Mouse (Mus musculus) stomach, postnatal 0 days (tissue): ENCODE results near the gene Wdr6. TPM values are rescaled to one million over a fixed set of nuclear protein-coding genes. Genes with fewer than 3 reads are reported as not detected.

Experiments used
- ATAC-seq: fragments of 200-750 bp; cut with Nextera tagmentation; 2 replicates; pipeline ENCODE4 v1.8.0; 2017; ENCODE audit not compliant: low FRiP score, low TSS enrichment
- DNase-seq: peaks from one replicate; pipeline ENCODE4 v3.0.0-alpha.2; 2016; ENCODE audit warnings: low spot score
- H3K27ac ChIP-seq: fragments of 300-500 bp; sonication (generic); replicated peaks from 2 replicates; pipeline ENCODE4 v1.5.1; 2014; ENCODE audit warnings: mild to moderate bottlenecking, control low read depth
- H3K27me3 ChIP-seq: fragments of 300-500 bp; sonication (generic); 2 replicates; pipeline ENCODE4 v1.6.1; 2014; ENCODE audit warnings: low read length; ENCODE audit not compliant: control insufficient read depth, insufficient read depth
- H3K36me3 ChIP-seq: fragments of 300-500 bp; sonication (generic); 2 replicates; pipeline ENCODE4 v1.6.1; 2014; ENCODE audit warnings: low read length, mixed read lengths; ENCODE audit not compliant: control insufficient read depth, insufficient read depth
- H3K4me1 ChIP-seq: fragments of 300-500 bp; sonication (generic); replicated peaks from 2 replicates; pipeline ENCODE4 v1.6.1; 2014; ENCODE audit warnings: antibody characterized with exemption; ENCODE audit not compliant: control insufficient read depth, insufficient read depth
- H3K4me2 ChIP-seq: fragments of 300-500 bp; sonication (generic); replicated peaks from 2 replicates; pipeline ENCODE4 v1.6.1; 2014; ENCODE audit warnings: low read depth, mild to moderate bottlenecking, control low read depth, moderate library complexity
- H3K4me3 ChIP-seq: fragments of 300-500 bp; sonication (generic); 2 replicates; pipeline ENCODE4 v1.5.1; 2014; ENCODE audit warnings: low read depth, low read length, control low read depth
- H3K9ac ChIP-seq: fragments of 300-500 bp; sonication (generic); 2 replicates; pipeline ENCODE4 v1.6.1; 2014; ENCODE audit warnings: mild to moderate bottlenecking, low read length, control low read depth, mixed read lengths
- H3K9me3 ChIP-seq: fragments of 300-500 bp; sonication (generic); 2 replicates; pipeline ENCODE4 v1.6.1; 2016; ENCODE audit warnings: low read length; ENCODE audit not compliant: control insufficient read depth
- CTCF ChIP-seq: IDR thresholded peaks from 2 replicates; pipeline ENCODE4 v1.5.1; 2016; ENCODE audit warnings: antibody characterized with exemption, low read depth, mild to moderate bottlenecking, moderate library complexity
- EP300 ChIP-seq: optimal IDR thresholded peaks from 2 replicates; pipeline ENCODE3; 2016; ENCODE audit warnings: antibody characterized with exemption
- WGBS: fragments of 180-500 bp; shearing (Covaris S2); extraction: QIAGEN DNeasy Blood & Tissue Kit; methylation state at CpG from one replicate; pipeline ENCODE4 v1.1.7; 2014; 5-methylcytosine and 5-hydroxymethylcytosine counted together
- polyA plus RNA-seq: library from polyadenylated mRNA; unstranded; fragments of >200 nt; fragmentation: Nextera tagmentation; extraction: Ambion mirVana; gene quantifications from 2 replicates; pipeline ENCODE4 v1.2.1, GENCODE M21; 2015

Wdr6 gene
- polyA plus RNA-seq, 1 experiment from 2014 or later, result 23.2 TPM

DNA sequence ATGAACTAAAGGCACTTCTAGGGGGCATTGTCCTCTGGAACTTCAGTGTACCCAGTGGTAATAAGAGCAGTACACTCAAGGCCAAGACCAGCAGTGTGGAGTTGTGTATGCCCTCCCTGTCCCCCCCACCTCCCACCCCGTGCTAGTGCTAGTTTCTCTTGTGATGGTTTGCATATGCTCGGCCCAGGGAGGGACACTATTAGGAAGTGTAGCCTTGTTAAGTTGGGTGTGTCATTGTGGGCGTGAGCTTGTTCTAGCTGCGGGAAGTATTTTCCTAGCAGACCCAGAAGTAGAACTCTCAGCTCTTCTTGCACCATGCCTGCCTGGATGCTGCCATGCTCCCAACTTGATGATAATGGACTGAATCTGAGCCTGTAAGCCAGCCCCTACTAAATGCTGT lies 23.4 kb upstream of the Wdr6 start:
- Histone ChIP-seq H3K4me2 (no peak overlapping the region), H3K9ac (no peak overlapping the region), H3K27me3 (no peaks in the 10 kb centered on the region), H3K4me1 (no peaks in the 10 kb centered on the region), H3K36me3 (peaks cover 11% of the 10 kb centered on the region), H3K27ac (no peak overlapping the region), H3K9me3 (no peaks in the 10 kb centered on the region), H3K4me3 (no peak overlapping the region)
- no peak for DNase-seq
- WGBS, result 64% methylated on average over 4 of the region's 4 CpGs
- ATAC-seq, result 0 out of 2 replicates have a peak, but pooled peaks have one; percentile 33
- no peak for TF ChIP-seq EP300
- no peak for TF ChIP-seq CTCF

DNA sequence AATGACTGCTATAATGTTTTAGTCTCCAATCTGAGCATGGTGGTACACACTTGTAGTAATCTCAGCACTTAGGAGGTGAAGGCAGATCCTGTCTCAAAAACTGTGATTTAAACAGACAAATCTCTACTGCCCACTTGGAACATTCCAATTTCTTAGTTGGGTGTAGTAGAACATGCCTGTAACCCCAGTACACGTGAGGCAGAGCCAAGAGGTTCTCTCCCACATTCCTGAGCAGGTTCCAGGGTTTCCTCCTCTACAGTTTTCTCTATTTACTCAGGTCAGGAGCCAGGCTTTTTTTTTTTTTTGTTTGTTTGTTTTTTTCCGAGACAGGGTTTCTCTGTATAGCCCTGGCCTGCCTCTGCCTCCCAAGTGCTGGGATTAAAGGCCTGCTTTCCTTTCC lies 21.5 kb upstream of the Wdr6 start:
- WGBS, result 27% methylated on average over 2 of the region's 2 CpGs
- no peak overlapping the region for H3K4me3 ChIP-seq
- H3K9me3 ChIP-seq, result no peaks in the 10 kb centered on the region
- peaks cover 8% of the 10 kb centered on the region for H3K36me3 ChIP-seq
- no peaks in the 10 kb centered on the region for H3K4me1 ChIP-seq
- ATAC-seq, result peak; percentile 24; the same call in 1 of the 2 replicates
- no peak overlapping the region for H3K9ac ChIP-seq
- TF ChIP-seq CTCF (no peak), EP300 (no peak)
- H3K27me3 ChIP-seq, result no peaks in the 10 kb centered on the region
- DNase-seq, result no peak
- H3K4me2 ChIP-seq, result no peak overlapping the region
- H3K27ac ChIP-seq, result no peak overlapping the region

DNA sequence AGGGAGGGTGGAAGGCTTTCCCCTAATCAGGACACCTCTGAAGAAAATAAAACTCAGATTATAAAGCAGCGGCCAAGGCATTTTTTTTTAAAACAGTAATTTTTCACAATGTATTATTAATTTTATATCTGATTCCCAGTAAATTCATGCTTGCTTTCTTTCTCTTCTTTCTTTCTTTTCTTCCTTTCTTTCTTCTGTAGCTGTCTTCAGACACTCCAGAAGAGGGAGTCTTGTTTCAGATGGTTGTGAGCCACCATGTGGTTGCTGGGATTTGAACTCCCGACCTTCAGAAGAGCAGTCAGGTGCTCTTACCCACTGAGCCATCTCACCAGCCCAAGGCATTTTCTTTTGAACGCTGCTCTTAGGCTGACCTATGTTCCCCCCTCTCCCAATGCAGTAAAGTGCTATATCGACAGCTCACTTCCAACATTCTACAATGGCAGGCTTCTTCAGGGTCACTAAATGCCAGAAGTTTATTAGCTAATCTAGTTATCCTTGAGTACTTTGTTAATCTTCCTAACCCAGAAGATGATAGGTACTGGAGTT lies 20.6 kb upstream of the Wdr6 start:
- H3K36me3 ChIP-seq, result peaks cover 8% of the 10 kb centered on the region
- H3K4me2 ChIP-seq, result no peak overlapping the region
- no peak for TF ChIP-seq EP300
- no peak for TF ChIP-seq CTCF
- no peaks in the 10 kb centered on the region for H3K9me3 ChIP-seq
- no peak overlapping the region for H3K4me3 ChIP-seq
- WGBS, result 79% methylated on average over 4 of the region's 4 CpGs
- no peaks in the 10 kb centered on the region for H3K4me1 ChIP-seq
- H3K27me3 ChIP-seq, result no peaks in the 10 kb centered on the region
- ATAC-seq (no peak), DNase-seq (no peak)
- H3K9ac ChIP-seq, result no peak overlapping the region
- no peak overlapping the region for H3K27ac ChIP-seq

DNA sequence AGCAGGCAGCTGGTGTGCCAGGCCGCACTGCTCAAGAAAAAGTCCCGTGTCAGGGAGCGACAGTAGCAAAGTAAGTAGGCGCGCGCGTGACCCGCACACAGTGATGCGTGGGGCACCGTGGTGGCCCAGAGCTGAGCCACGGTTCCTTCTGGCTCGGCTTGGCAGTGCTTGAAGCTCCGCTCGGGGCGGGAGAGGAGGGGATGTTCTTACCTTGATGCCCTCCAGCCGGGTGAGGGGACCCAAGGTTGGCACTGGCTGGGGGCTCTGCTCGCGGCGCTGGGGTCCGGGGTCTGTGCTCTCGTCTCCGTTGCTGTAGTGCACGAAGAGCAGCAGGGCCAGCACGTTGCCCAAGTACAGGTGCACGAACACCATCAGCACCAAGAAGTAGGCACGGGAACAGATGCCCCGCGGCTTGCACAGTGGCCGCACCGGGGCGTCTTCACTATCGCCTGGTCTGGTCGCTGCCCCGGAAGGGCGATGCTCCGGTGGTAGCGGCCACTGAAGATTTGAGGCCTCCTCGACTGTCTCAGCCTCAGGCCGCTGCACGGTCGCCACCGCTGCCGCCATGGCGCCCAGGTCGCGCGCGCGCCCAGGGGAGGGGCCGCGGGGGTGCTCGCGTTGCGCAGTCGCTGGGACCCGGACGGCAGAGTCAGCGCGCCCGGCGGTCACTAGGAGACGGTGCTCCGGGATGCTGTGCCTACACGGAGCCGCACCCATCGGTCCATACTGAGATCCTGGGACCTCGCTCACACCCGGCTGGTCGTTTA lies 18.6 kb upstream of the Wdr6 start, which contains the start of gene P4htm:
TSS of gene P4htm (minus strand) at position 670 of the 767 bp plus-strand sequence.
- DNase-seq, result peak; percentile 61
- WGBS, result 3% methylated on average over 66 of the region's 69 CpGs
- H3K9ac ChIP-seq, result peak within 1 kb of the TSS; percentile 68
- no peaks in the 10 kb centered on the region for H3K27me3 ChIP-seq
- TF ChIP-seq CTCF (no peak), EP300 (no peak)
- H3K4me3 ChIP-seq, result peak within 1 kb of the TSS; percentile 63
- H3K36me3 ChIP-seq, result no peaks in the 10 kb centered on the region
- H3K27ac ChIP-seq, result 0 out of 2 replicates have a peak within 1 kb of the TSS, but pooled peaks have one; percentile 13
- no peaks in the 10 kb centered on the region for H3K9me3 ChIP-seq
- H3K4me1 ChIP-seq, result no peaks in the 10 kb centered on the region
- peak; percentile 79 for ATAC-seq
- H3K4me2 ChIP-seq, result peak within 1 kb of the TSS; percentile 88

DNA sequence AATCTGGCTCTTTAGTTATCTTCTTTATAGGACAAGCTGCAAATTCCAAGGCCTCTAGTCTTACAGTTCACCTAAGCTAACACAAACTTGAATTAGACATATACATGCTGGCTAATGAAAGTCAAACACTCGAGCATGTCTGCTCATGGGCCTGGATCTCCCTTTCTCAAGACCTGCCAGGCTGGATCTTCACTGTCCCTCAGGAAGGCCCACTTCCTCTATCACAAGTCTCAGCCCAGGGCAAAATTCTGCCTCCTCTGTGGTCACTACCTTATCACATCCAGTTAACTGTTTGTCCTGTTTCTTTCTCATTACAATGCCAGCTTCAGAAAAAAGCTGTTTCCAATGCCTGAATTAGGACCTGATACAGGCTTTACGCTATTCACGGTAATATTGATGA lies 15.8 kb upstream of the Wdr6 start:
- no peaks in the 10 kb centered on the region for H3K27me3 ChIP-seq
- H3K36me3 ChIP-seq, result no peaks in the 10 kb centered on the region
- no peak overlapping the region for H3K27ac ChIP-seq
- no peak overlapping the region for H3K9ac ChIP-seq
- no peak for TF ChIP-seq EP300
- no peak for TF ChIP-seq CTCF
- ATAC-seq, result no peak
- whole genome bisulfite sequencing, result 63% methylated on average over 3 of the region's 3 CpGs
- no peak for DNase-seq
- H3K4me1 ChIP-seq, result no peaks in the 10 kb centered on the region
- H3K9me3 ChIP-seq, result no peaks in the 10 kb centered on the region
- no peak overlapping the region for H3K4me2 ChIP-seq
- H3K4me3 ChIP-seq, result no peak overlapping the region

DNA sequence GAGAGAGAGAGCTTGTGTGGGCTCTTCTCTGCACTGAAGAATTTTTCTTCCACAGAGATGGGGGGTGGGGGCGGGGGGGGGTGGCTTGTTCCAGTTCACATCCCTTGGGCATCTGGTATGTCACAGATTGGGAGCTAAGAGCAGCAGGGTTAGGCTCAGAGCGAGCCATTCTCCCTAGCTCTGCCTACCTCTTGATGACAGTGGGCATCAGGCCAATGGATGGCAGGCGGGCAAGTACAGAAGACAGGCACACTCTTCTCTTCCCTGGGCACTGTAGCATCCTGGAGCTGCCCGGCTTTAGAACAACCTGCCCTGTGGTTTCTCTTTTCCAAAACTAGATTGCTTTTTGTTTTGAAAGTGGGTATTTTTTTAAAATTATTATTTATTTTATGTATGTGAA lies 12.9 kb upstream of the Wdr6 start:
- no peak for TF ChIP-seq CTCF
- no peak for TF ChIP-seq EP300
- Histone ChIP-seq H3K36me3 (no peaks in the 10 kb centered on the region), H3K9ac (no peak overlapping the region), H3K4me2 (no peak overlapping the region), H3K4me3 (no peak overlapping the region), H3K4me1 (no peaks in the 10 kb centered on the region; the same call in 1 of the 2 replicates), H3K27me3 (no peaks in the 10 kb centered on the region), H3K27ac (no peak overlapping the region), H3K9me3 (no peaks in the 10 kb centered on the region)
- DNase-seq, result no peak
- WGBS, result 89% methylated on average over 4 of the region's 4 CpGs
- no peak for ATAC-seq
